Mouse (Mus musculus) small intestine, adult 2 months (tissue): ENCODE measurements around the gene Asb4.

Experiments
- CTCF ChIP-seq: fragments of 200-500 bp; IDR thresholded peaks from 2 replicates; pipeline ENCODE4 v1.5.1; 2012; ENCODE audit warnings: low read depth, mild to moderate bottlenecking, control low read depth, inconsistent platforms, low read length, moderate library complexity, mixed read lengths; ENCODE audit not compliant: insufficient replicate concordance, insufficient read length; ENCODE audit errors: extremely low read depth
- POLR2A ChIP-seq: fragments of 200-500 bp; IDR thresholded peaks from 2 replicates; pipeline ENCODE4 v1.6.1; 2012; ENCODE audit warnings: low read depth, mild to moderate bottlenecking, control low read depth, inconsistent platforms, low read length, moderate library complexity

- TF ChIP-seq POLR2A = no peak
- no peak for TF ChIP-seq CTCF
These were observed 38.9 kb upstream of the Asb4 start for GRCm38 (mm10) chr6:5344255-5344654.
